Mouse (Mus musculus) stomach, postnatal 0 days (tissue): Measurements from ENCODE around the gene Nos2.

Experiments used
- CTCF ChIP-seq: IDR thresholded peaks from 2 replicates; pipeline ENCODE4 v1.5.1; 2016; ENCODE audit warnings: antibody characterized with exemption, low read depth, mild to moderate bottlenecking, moderate library complexity
- EP300 ChIP-seq: optimal IDR thresholded peaks from 2 replicates; pipeline ENCODE3; 2016; ENCODE audit warnings: antibody characterized with exemption

DNA sequence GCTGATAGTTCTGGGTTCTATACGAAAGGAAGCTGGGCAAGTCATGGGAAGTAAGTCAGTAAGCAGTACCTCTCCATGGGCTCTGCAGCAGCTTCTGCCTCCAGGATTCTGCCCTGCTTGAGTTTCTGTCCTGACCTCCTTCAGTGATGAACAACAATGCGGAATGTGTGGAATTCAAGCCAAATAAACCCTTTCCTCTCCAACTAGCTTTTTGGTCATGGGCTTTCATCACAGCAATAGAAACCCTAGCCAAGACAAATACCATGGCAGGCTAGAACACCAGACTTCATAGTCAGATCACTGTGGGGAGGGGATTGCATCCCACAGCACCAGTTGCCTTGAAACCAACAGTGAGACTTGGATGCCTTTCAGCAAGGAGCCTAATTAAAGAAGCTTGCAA, 47.8 kb upstream of the Nos2 start:
- TF ChIP-seq EP300 (no peak), CTCF (no peak)
